Mouse (Mus musculus): Measurements from ENCODE around the gene Gab2.

Gab2 gene

GRCm38 (mm10) chr7:97346111-97346821, 264.9 kb downstream of the Gab2 start:
- ChIA-PET POLR2A (interaction anchor here in 1 of 4 experiments (3.6 kb wide), 1 partner anchor 25 kb away, joined by 20 read pairs; the partner anchor contains the start of gene Alg8), CTCF (no interaction called here)

- CTCF ChIA-PET = no interaction called here
- POLR2A ChIA-PET = interaction anchor here in 2 of 4 experiments (0.7 to 3.6 kb wide), 3 partner anchors 19 to 25 kb away, joined by 3 to 20 read pairs (median 5); partner anchors contain the start of gene Alg8 (in 2 of the 2)
Observed at GRCm38 (mm10) chr7:97346822-97347166, 265.4 kb downstream of the Gab2 start.

GRCm38 (mm10) chr7:97347464-97347863, 266.1 kb downstream of the Gab2 start:
- CTCF ChIA-PET = no interaction called here
- POLR2A ChIA-PET = interaction anchor here in 2 of 4 experiments (0.7 to 3.6 kb wide), 3 partner anchors 19 to 24 kb away, joined by 3 to 20 read pairs (median 5); partner anchors contain the start of gene Alg8 (in 2 of the 2)

GRCm38 (mm10) chr7:97348318-97348717, 266.9 kb downstream of the Gab2 start:
- ChIA-PET CTCF (no interaction called here), POLR2A (interaction anchor here in 2 of 4 experiments (1.6 to 3.6 kb wide), 2 partner anchors 23 kb away, joined by 5 to 20 read pairs; partner anchors contain the start of gene Alg8 (in 2 of the 2))

GRCm38 (mm10) chr7:97348836-97349235, 267.4 kb downstream of the Gab2 start:
- POLR2A ChIA-PET = interaction anchor here in 1 of 4 experiments (2.4 kb wide), 1 partner anchor 23 kb away, joined by 15 read pairs; the partner anchor contains the start of gene Alg8
- CTCF ChIA-PET = no interaction called here

DNA sequence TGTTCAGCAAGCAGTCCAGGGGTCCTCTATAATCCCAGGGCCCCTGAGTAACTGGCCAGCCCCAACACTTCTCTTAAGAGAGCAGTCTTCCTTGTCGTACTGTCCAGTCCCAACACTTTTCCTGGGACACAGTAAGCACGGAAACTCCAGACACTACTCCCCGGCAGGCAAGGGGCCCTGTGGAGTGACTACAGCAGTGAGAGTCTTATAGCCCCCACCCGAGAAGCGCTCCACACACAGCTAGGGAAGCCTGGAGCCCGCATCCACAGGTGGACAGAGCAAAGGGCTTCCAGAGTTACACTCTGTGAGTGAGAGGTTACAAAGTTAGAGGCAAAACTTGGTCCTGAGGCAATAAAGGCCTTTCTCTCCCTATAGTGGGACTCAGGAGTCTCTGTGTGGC, 268.1 kb downstream of the Gab2 start:
- CTCF ChIA-PET = interaction anchor here in 1 of 4 experiments (0.7 kb wide), 1 partner anchor 12 kb away, joined by 3 read pairs; no protein-coding TSS in a partner anchor
- POLR2A ChIA-PET = interaction anchor here in 3 of 4 experiments (0.5 to 2.4 kb wide), 4 partner anchors 22 to 134 kb away, joined by 3 to 15 read pairs (median 4); partner anchors contain the start of gene Alg8 (in 2 of the 3)

DNA sequence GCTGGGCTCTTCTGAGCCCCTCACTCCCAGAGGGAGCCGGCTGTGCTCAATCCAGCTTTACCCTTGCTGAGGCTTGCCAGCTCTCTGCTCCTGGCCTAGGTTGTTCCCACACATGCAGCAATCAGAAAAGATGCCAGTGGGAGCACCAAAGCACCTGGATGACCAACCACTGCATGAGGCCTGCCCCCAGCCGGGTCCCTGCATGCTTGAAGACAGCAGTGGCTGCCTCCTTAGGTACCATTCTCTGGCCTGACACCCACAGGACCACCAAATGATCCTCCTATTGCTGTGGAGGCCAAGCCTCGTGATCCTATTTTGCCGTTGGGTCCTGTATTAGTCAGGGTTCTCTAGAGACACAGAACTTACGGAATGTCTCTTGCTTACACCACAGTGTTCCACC, 269.5 kb downstream of the Gab2 start:
- ChIA-PET POLR2A (interaction anchor here in 2 of 4 experiments (1.1 to 4.3 kb wide), 6 partner anchors 9 to 25 kb away, joined by 3 to 34 read pairs (median 10); partner anchors contain the start of genes Alg8 (in 2 of the 2) and Kctd21 (in 1 of the 2)), CTCF (no interaction called here)

DNA sequence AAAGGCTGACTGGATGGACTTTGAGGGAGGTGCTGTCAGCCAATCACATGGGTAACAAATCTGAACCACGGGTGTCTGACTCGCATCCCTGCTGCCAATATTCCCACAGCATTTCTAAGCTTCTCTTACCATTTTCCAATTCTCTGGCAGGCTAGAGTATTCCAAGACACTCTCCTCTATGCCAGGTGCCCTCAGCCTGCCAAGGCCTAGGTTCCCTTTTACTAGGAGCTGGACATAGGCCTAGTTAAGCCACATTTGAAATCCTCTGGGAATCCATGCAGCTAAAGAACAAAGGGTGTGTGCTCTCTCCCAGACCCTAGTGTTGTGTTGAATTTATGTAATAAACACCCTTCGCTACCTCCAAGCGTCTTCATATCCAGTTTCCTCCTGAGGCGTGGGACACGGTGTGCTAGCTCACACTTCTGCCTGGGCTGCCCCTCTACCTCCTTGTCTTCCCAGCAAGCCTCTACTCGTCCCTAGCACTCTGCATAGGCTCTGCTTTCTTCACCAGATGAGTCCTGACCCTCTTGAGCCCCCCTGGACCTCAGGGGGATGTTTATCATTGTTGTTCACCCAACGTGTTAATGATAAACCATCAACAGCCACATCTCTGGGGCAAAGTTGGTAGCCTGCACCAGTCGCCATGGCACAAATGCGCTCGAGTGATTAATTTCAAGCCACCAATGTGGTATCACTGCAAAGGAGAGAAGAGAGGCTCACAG, 270.6 kb downstream of the Gab2 start:
- ChIA-PET POLR2A (interaction anchor here in 2 of 4 experiments (0.6 to 5.8 kb wide), 9 partner anchors 10 to 1148 kb away, joined by 3 to 55 read pairs (median 5); partner anchors contain the start of gene Alg8 (in 2 of the 2)), CTCF (no interaction called here)

GRCm38 (mm10) chr7:97353356-97353755, 272.0 kb downstream of the Gab2 start:
- ChIA-PET POLR2A (interaction anchor here in 3 of 4 experiments (0.9 to 5.8 kb wide), 9 partner anchors 11 to 29 kb away, joined by 3 to 55 read pairs (median 4); partner anchors contain the start of genes Alg8 (in 2 of the 3), Kctd21 (in 1 of the 3) and Usp35 (in 1 of the 3)), CTCF (interaction anchor here in 1 of 4 experiments (0.8 kb wide), 1 partner anchor 32 kb away, joined by 5 read pairs; no protein-coding TSS in a partner anchor)

- POLR2A ChIA-PET = interaction anchor here in 3 of 4 experiments (0.5 to 5.8 kb wide), 8 partner anchors 12 to 303 kb away, joined by 3 to 55 read pairs (median 4); partner anchors contain the start of genes Alg8 (in 2 of the 3) and Kctd21 (in 1 of the 3)
- CTCF ChIA-PET = interaction anchor here in 2 of 4 experiments (0.6 to 0.9 kb wide), 5 partner anchors 17 to 338 kb away, joined by 3 to 5 read pairs (median 3); partner anchors contain the start of gene Alg8 (in 1 of the 2)
Observed at GRCm38 (mm10) chr7:97355068-97355841, 273.9 kb downstream of the Gab2 start.

DNA sequence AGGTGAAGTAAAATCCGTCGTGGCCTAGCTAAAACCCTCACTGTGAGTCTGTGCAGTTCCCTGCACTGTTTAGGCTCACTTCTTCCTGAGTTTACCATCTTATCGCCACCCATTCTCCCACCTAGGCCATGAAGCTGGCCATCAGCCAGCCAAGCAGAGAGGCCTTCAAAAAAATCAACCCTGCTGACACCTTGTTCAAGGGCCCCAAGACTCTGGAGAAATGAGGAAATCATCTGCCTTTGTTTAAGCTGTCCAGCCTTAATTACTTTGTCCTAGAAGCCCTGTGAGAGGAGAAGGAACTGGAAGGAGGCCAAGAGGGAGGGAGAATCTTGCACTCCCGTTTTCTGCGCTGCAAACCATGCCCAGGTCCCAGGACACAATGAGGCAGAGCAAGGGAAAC, 274.9 kb downstream of the Gab2 start:
- CTCF ChIA-PET = no interaction called here
- POLR2A ChIA-PET = interaction anchor here in 2 of 4 experiments (0.7 to 5.8 kb wide), 4 partner anchors 15 to 24 kb away, joined by 5 to 55 read pairs (median 11); partner anchors contain the start of genes Alg8 (in 2 of the 2) and Kctd21 (in 1 of the 2)

- CTCF ChIA-PET = no interaction called here
- POLR2A ChIA-PET = interaction anchor here in 2 of 4 experiments (2.4 to 5.8 kb wide), 3 partner anchors 14 to 16 kb away, joined by 7 to 55 read pairs (median 15); partner anchors contain the start of gene Alg8 (in 2 of the 2)
Observed at GRCm38 (mm10) chr7:97356875-97357276, 275.5 kb downstream of the Gab2 start.

DNA sequence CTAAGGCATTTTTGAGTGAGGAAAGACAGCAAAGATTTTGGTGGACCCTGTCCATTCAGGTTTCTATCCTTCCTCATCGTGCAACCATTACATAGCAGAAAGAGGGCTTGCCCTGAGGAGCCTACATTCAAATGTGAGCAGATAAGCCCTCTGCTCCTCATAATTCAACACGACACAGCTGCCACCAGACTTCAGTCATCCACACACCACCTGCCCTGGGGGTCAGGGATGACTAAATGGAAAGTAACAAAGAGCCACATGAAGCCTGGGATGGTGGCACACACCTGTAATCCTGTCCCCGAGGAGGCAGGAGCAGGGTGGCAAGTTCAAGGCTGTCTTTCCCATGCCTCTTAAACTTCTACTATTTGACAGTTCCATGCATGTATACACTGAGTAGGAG, 276.5 kb downstream of the Gab2 start:
- ChIA-PET CTCF (no interaction called here), POLR2A (interaction anchor here in 1 of 4 experiments (1.3 kb wide), 1 partner anchor 13 kb away, joined by 3 read pairs; no protein-coding TSS in a partner anchor)

GRCm38 (mm10) chr7:97358347-97358746, 277.0 kb downstream of the Gab2 start:
- ChIA-PET CTCF (no interaction called here), POLR2A (interaction anchor here in 2 of 4 experiments (0.7 to 1.3 kb wide), 2 partner anchors 12 to 15 kb away, joined by 3 read pairs; no protein-coding TSS in a partner anchor)

Measured in embryonic stem cell, embryonic (primary cell).